Mouse (Mus musculus): ENCODE measurements at regions not wholly inside any gene's neighbourhood (a gene's known extent, or its start where the extent isn't known, plus 50 kb on each side); places are given as distances from the start of the nearest gene placed in this dataset.

DNA sequence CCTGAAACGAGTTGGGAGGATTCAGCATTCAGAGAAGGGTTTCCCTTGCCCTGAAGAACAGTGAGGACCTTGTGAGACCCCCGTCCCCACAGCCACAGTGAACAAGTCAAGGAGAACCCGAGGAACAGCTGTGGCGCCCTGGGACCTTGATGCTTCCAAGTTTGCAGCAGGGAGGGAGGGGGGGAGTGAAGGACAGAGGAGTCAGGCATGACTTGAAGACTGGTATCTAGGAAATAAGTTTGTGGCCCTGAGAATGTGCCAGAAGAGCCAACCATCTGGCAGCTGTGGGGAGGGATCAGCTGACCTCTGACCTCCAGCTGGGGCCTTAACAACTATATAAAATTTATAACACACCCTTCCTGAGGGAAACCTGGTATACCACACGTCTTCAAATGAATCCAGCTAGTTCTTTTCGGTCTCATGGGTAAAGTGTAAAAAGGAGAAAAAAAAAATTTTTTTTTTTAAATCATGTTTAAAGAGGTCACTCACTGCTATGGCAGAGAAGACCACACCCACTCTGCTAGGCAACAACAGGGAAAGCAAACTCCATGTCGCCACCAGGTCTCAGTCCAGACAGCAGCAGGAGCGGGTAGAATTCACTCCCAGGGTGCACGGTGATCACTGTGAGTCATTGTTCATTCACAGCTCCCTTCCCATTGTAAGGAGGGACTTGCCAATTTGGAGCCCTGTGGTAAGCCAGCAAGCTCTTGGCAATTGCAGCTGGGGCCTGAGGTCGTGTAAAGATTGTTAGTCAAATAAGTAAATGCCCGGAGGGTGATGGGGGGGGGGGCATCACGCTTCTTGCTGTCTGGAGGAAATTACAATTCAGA lies 58.3 kb upstream of the Ralgps2 start:
- TF ChIP-seq CTCF (IDR thresholded peaks at IDR 0.05; ENCODE audit: low read depth) (no peak), EP300 (IDR thresholded peaks at IDR 0.05; ENCODE audit: low read depth) (no peak)
